Mouse (Mus musculus) large intestine, adult 2 months (tissue): ENCODE measurements at regions not wholly inside any gene's neighbourhood (a gene's known extent, or its start where the extent isn't known, plus 50 kb on each side); places are given as distances from the start of the nearest gene placed in this dataset.

Experiments used
- DNase-seq: peaks from one replicate; pipeline ENCODE4 v3.0.0-alpha.2; 2012; ENCODE audit warnings: low read depth, low spot score
- WGBS: fragments of 180-500 bp; shearing (Covaris S2); methylation state at CpG from one replicate; pipeline ENCODE4 v1.1.7; 2018; 5-methylcytosine and 5-hydroxymethylcytosine counted together

DNA sequence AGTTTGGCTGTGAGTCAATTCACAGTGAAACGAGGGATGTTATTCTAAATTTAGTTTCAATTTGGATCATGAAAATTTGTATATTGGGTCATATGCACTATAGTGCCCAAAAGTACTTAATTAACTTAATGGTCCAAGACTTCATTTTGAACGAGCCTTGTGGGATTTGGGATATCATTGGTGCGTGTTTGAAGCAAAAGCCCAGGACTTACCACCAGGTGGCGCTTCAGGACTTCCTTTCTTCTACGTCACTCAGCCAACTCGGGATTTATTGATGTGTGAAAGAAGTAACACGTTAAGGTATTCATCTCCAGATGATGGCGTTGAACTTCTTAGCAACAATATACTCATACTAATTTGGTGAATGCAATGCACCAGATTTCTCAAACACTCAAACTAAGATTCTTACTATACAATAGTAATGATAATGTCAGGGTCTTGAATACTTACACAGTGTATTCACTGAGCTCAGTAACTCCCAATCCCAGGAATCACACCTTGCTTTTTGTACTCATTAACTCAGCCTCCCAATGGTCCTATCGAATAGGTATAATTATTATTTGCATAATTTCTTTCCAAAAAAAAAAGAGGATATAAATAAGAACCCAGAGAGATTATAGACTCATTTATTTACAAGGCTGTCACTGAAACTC, 464.0 kb upstream of the Cntn6 start:
- 9% methylated on average over 9 of the region's 9 CpGs for WGBS
- peak; percentile 11 for DNase-seq

DNA sequence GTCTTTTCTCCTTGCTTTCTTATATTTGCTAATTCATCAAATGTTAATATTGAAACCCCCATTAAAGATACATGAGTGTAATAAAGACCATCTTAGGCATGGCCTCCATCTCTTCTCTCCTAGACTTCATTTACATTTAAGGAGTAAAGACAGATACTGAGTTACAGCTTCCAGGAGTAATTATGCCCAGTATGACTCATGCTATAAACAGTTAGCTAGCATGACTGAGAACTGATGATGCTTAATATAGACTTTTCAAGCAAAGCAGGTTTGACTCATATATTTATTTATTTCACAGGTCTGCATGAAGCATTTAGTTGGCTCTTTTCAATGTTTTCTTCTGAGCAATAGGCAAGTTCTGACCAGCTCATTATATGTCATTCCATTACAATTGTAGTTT, 453.7 kb upstream of the Cntn6 start:
- no peak for DNase-seq

DNA sequence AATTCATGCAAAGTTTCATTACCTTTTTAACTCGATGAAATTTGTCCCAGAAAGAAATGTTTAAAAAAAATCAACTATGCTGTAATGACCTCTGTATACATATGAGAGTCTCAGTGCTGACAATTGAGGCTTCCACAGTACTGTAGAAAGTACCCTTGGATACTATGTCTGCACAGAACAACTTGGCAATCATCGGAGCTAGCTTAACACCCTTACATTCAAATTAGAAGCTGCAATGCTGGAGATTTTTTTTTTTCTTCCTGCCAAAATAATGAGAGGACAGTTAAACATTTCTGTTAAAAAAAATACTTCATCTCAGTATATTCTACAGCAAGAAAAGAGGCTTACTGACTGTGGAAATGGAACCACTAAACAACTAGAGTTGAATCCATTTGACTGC, 452.1 kb upstream of the Cntn6 start:
- DNase-seq, result no peak
- 74% methylated on average over 2 of the region's 2 CpGs for WGBS

DNA sequence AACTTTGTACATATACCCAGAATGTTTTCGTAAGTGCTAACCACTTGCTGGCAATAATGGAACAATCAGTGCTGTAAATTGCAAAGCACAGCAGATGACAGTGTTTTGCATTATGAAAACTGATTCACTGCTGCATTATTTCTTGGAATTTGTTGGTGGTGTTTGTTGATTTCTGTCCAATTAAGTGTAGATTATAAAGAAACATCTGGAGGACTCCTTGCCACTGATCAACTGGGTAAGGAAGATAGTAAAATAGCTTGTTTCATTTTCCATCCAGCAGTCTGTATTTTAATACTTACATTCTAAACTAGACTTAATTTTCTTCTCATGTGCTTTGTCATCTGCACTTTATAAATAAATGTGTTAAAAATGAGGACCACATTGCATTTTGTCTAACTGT, 436.6 kb upstream of the Cntn6 start:
- WGBS, result 72% methylated on average over 1 of the region's 1 CpGs
- DNase-seq, result no peak

DNA sequence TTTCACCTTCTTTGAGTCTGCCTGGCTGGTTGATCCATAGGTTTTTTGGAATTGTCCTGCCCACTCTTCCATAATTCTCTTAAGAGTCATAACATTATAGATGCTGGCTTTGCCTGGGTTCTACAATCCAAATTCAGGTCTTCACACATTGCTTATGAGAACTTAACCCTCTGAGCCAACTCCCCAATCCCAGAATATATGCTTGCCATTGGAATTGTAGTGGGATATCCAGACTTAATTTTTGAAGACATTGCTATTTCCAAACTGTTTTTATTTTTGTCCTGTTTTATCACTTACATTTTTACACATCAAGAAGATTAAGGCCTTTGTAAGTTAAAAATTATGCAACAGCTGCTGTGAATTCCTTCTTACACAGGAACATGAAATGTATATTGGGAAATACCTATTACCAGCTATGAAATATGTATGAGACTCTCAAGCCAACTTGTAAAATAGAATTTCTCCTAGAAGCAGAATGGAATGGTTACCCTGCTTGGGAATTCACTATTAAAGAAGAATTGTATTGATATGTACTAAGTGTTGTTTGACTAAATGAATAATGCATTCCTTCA, 430.8 kb upstream of the Cntn6 start:
- no peak for DNase-seq

DNA sequence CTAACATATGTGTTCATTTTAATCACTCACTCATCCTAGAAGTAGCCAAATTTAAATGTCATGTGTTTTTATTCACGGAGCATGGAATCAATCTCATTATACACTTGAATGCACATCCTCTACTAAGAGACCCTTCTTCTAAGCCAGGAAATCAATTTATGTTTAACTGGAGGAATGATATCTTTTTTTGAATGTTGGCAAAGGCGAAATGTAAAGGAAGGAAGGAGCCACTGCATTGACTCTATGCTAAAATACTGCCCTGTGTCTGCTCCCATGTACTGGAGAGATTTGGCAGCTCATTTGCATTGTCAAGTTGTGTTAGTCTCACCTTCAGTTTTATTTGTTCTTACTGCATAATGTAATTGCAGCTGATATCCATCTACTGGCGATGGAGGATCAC, 412.0 kb upstream of the Cntn6 start:
- WGBS, result 76% methylated on average over 3 of the region's 3 CpGs
- no peak for DNase-seq

DNA sequence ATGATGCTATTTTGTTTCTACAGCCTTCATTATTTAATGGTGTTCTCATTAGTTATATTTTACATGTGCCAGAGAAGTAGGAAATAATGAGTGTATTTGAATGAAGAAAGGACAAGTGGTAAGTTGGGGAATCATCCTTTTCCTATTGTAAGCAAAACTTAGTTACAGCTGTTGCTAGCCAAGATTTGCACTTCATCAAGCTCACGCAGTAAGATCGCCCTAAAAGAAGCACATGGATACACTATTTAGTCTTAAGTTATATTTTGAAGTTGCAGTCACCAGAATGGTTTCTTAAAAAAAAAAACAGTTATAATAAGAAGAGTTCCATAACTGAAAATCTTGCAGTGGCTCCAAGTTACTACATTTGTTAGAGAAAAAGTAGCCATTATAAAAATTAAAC, 410.3 kb upstream of the Cntn6 start:
- WGBS, result 90% methylated on average over 2 of the region's 2 CpGs
- no peak for DNase-seq

DNA sequence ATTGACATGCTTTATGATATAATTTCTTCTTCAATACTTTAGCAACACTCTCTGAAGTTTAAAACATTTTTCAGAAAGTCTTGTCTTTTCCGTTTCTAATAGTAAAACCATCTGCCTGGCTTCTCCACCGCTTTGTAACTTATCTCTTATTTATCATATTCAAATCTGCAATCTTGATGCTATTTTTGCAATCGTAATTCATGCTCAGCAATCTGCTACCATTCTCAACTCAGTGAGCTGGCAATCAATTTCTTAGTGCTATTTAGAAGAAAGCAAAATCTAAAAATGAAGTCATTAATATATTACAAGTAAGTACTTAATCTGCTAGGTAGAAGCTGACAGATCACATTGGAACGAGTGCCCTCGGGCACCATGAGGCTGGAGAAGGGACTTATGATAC, 384.2 kb upstream of the Cntn6 start:
- 72% methylated on average over 5 of the region's 5 CpGs for WGBS
- DNase-seq, result no peak
